Mouse (Mus musculus): ENCODE data around the gene Fam171a2.

- TF ChIP-seq CTCF (IDR thresholded peaks at IDR 0.05; ENCODE audit: low read depth) (no peak), EP300 (IDR thresholded peaks at IDR 0.05; ENCODE audit: low read depth) (no peak)
These were observed 37.6 kb downstream of the Fam171a2 start for GRCm38 (mm10) chr11:102409795-102410330.
